Mouse (Mus musculus): Measurements from ENCODE around the gene Gemin2.
"Not testable (repeated sequence)": the region's sequence is repeated elsewhere in the genome, so short reads cannot be mapped to it uniquely, and the experiment has no call there.

Gemin2 gene

DNA sequence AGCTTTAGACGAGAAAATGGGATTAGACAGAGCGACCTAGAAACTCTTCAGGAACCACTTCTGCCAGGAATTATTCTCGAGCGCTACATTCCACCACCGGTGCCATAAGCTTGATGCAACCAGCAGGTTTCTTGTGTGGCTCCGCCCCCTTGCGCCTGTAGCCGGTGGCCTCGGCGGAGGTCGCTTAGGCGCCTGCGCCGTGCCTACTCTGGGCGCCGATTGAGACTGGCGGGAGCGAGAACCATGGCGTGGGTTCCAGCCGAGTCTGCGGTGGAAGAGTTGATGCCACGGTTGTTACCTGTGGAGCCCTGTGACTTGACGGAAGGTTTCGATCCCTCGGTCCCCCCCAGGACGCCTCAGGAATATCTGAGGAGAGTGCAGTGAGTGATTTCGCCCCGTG lies at the start of gene Gemin2:
Gene Gemin2, plus strand, starts transcription at position 160 of the 400 bp plus-strand sequence.
- peak; percentile 93 to 94 for DNase-seq

DNA sequence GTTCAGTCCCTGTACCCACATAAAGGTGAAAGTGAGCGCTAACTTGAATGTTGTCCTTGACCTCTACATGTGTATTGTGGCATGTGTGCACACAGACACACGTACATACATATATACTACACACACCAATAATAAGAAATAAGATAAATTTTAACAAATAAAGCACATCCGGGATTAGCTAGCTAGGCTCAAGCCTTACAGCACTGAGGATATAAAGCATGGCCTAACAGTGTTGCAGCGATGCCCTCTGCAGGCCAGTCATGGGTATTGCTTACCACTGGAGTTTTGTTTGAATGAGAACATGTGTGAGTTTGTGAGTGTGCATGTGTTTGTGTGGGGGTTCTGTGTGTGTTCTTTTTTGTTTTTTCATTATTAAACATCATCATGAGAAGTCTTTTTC lies 48.6 kb upstream of the Gemin2 start:
- DNase-seq, result peak; percentile 26 to 37

GRCm38 (mm10) chr12:58976966-58977365 lies 36.2 kb upstream of the Gemin2 start:
- no peak for DNase-seq

DNA sequence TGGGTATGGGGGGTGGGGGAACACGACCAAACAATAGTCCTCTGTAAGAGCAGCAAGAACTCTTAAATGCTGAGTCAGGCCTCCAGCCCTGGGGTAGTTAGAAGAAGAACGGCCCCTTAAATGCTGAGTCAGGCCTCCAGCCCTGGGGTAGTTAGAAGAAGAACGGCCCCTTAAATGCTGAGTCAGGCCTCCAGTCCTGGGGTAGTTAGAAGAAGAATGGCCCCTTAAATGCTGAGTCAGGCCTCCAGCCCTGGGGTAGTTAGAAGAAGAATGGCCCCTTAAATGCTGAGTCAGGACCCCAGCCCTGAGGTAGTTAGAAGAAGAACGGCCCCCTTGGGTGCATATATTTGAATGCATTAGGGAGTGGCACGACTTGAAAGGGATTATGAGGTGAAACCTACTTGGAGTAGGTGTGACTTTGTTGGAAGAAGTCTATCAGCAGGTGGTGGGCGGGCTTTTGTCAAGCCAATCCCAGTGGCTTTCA lies 32.0 kb upstream of the Gemin2 start:
- DNase-seq, result not testable (repeated sequence)

DNA sequence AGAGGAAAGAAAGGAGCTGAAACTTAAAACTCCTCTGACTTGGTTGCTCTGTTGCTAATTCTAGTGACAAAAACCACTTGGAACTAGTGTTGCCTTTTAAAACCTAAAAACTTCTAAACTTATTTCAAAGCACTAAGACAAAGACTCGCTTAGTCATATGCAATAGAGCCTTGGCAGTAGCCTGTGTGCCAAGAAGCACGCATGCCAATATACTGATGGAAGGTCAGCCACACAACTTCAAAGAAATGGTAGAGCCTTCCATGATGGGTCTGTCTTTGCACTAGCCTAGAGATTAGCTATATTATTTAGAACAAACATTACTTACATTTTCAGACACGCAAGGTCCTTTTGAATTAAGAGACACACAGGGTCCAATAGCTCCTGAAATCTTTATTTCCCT lies 27.4 kb upstream of the Gemin2 start:
- no peak for DNase-seq

DNA sequence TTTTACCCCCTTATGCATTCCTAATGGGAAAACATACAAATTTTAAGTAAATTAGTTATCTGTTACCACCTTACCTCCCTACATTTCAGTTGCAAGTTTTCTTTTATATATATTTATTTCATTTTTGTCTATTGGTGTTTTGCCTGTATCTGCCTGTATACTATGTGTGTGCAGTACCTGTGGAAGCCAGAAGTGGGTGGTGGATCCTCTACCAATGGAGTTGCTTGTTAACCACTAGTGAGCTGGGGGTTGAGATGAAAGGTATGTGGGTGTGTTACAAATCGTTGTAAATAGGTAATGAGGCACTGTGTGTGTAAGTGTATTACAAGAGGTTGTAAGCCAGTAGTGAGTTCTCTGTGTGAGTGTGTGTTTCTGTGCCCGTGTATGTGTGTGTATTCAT lies 2.7 kb upstream of the Gemin2 start:
- DNase-seq, result peak; percentile 8 to 38

DNA sequence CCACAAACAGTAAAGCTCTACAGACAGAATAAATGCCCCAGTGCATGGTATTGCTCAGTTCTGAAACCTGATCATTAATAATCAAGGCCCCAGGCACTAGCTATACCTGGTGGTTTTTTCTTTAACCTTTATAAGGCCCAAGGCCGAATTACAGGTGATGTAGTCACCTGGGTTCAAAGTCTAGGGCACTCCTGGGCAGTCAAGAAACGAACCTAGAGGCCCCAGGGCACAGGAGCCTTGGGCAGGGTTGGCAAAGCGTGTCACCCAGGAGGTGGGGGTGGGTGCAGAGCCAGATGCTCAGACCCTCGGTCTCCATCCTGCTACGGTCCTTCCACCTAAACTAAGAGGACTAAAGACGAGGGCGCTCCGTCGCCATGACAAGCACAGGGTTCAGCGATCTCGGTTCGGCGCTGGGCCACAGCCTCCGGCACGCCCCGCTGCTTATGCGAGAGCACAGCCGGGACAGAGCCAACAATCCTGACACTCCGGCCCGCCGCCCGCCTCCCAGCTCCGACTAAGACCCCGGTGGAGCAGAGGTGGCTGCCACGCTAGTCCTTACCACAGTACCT lies 1.8 kb upstream of the Gemin2 start:
- DNase-seq, result no peak

- peak; percentile 99 for DNase-seq
Observed at GRCm38 (mm10) chr12:59011844-59012709, 1.1 kb upstream of the Gemin2 start, which contains the start of gene Sec23a. TSS of gene Sec23a (minus strand) at chr12:59012017.

GRCm38 (mm10) chr12:59012710-59013091 lies 492 bp upstream of the Gemin2 start:
- DNase-seq, result peak in 1 of 2 experiments; percentile 6

DNA sequence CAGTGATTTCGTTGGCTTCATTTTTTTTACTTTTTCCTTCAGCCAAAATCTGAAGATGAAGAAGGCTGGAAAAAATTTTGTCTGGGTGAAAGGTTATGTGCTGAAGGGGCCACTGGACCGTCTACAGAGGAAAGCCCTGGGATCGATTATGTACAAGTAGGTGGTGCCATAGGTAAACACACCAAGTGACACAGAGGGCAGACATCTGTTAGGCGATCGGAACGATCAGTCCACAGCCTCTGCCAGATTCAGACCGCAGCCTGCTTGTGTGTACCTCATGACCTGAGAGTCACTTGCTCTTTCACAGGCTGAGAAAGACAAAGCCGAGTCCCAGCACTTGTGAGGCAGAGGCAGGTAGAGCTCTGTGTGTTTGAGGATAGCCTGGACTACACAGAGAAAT lies 4.8 kb downstream of the Gemin2 start:
- DNase-seq, result no peak

- no peak for DNase-seq
Observed at GRCm38 (mm10) chr12:59019891-59020290, 6.7 kb downstream of the Gemin2 start.

DNA sequence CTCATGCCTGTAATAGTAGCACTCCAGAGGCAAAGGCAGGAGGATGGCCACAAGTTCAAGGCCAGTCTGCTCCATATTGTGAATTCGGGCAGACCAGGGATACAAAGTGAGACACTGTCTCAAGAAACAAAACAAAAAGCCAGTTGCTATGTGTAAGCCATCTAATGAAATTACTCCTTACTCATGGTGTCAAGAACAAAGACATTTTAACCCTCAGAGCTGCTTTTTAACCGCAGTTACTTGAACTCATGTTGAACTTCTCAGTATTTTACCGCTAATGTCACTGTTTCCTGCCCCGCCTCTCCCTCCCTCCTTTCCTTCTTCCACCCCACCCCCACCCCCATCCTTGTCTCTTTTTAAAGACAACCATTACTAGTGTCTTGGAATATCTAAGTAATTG lies 8.1 kb downstream of the Gemin2 start:
- no peak for DNase-seq

DNA sequence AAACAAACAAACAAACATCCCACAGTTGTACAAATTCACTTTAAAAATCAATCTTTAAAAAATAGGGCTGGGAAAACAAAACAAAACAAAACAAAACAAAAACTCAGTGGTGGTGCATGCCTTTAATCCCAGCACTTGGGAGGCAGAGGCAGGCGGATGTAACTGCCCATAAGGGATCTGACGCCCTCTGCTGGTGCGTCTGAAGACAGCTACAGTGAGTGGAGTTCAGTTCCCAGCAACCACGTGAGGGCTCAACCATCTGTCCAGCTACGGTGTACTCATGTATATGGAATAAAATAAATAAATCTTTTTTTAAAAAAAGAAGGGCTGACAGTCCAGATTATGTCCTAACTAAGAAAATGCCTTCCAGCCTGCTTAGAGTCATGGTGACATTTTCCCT lies 18.9 kb downstream of the Gemin2 start:
- no peak for DNase-seq

DNA sequence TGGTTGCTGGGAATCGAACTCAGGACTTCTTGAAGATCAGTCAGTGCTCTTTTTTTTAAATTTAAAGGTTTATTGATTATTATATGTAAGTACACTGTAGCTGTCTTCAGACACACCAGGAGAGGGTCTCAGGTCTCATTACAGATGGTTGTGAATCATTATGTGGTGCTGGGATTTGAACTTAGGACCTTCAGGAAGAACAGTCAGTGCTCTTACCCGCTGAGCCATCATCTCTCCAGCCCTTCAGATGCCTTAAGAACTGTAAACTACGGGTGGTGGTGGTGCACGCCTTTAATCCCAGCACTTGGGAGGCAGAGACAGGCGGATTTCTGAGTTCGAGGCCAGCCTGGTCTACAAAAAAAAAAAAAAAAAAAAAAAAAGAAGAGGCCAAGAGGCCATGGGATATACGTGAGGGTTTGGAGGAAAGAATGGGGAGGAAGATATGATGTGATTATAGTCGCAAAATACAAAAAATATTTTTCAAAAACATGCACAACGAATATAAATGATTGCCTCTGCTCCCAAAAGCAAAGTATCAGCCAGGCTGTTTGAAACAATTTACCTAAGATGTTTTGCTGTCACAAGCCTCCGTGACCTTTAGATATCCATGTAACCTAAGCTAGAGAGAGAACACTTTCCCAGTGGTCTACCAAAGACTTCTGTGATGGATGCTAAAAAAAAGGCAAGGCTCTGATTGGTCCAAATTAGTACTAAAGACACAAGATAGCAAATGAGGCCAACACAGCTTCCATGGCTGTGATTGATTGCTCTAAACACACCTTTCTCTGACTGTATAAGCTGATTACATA lies 26.2 kb downstream of the Gemin2 start:
- no peak for DNase-seq

- peak in 1 of 2 experiments; percentile 22 for DNase-seq
Observed at GRCm38 (mm10) chr12:59039971-59040844, 27.0 kb downstream of the Gemin2 start.

- DNase-seq, result no peak
Observed at GRCm38 (mm10) chr12:59040851-59041250, 27.7 kb downstream of the Gemin2 start.

DNA sequence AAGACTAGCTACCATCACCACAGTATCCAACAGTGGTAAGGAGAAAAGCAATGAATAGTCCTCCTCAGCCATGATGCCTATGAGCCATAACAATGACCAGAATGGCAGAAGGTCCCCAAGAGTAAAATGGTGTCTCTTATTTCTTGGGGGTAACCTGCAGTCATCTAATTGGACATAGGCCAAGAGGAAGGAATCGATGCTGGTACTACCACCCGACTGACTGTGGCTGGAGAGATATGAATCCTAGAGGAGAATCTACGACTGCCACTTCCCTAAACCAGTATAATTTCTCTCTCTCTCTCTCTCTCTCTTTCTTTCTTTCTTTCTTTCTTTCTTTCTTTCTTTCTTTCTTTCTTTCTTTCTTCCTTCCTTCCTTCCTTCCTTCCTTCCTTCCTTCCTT lies 39.3 kb downstream of the Gemin2 start:
- DNase-seq, result no peak

DNA sequence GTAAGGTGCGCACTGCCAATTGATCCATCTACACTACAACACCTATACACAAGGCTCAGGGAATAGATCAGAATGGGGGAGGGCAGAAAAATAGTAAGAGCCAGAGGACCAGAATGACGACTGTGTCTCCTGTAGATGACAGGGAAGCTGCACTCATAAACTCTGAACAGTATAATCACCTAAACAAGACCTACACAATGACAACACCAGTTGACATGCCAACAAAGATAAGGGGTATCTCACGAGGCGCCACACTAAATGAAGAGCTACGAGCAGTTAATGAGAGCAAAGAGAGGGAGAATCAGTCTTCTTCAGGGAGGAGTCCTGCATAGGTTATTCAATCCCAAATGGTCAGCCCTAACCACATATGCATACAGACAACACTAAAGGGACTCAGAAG lies 40.0 kb downstream of the Gemin2 start:
- DNase-seq, result no peak

- no peak for DNase-seq
Observed at GRCm38 (mm10) chr12:59053976-59054375, 40.8 kb downstream of the Gemin2 start.

- no peak for DNase-seq
Observed at GRCm38 (mm10) chr12:59055196-59055850, 42.1 kb downstream of the Gemin2 start.

DNA sequence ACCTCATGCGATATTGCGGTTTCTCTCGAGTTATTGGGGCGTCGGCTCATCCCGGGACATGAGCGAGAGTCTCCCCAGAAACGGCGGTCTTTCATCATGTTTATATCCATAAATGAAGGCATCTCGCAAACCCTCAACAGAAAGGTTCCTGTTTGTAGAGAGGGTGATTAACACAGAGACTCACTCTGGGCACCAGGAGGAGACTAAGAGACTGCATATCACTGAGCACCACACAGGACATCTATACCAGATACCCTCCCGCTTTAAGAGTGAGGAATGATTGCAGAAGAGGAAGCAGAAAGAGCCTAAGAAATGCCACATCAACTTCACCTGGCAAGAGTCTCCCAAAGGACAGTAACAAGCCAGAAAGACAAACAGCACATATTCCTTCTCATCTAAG lies 43.0 kb downstream of the Gemin2 start:
- DNase-seq, result no peak

DNA sequence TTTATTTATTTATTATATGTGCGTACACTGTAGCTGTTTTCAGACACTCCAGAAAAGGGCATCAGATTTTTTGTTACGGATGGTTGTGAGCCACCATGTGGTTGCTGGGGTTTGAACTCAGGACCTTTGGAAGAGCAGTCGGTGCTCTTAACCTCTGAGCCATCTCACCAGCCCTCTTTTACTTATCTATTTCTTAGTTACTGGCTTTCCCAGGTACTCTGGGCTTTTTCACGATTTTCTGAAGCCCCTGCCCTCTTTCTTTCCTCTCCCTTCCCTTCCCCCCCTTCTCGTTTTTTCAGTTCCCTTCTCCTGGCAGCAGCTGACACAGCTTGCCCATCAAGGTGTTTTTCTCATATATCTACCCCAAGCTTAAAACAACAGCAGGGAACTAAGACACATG lies 45.0 kb downstream of the Gemin2 start:
- not testable (repeated sequence) for DNase-seq

All from cerebellum, postnatal 14 days (tissue).